15 mouse cellular contexts compared by ENCODE assay signal in genomic region chr7:132624161-132624560, GRCm38 (mm10). TPM values are rescaled to one million over a fixed set of nuclear protein-coding genes. Genes with fewer than 3 reads are reported as not detected.
"Had no signal": no experiment of that assay in that cellular context is flagged by ENCODE, and none has a peak within 500 bp of the region (broad histone marks: within the 10 kb centered on the region; RNA-seq: fewer than 3 reads in every experiment).

No protein-coding gene starts in this region.

- H3K9me3 ChIP-seq: limb, embryonic 12.5 days; liver, embryonic 15.5 days; midbrain, embryonic 13.5 days had no signal

- H3K4me2 ChIP-seq: limb, embryonic 12.5 days; liver, embryonic 15.5 days; midbrain, embryonic 13.5 days had no signal

- H3K9ac ChIP-seq: limb, embryonic 12.5 days; liver, embryonic 15.5 days; midbrain, embryonic 13.5 days had no signal

- H3K4me1 ChIP-seq: limb, embryonic 12.5 days; liver, embryonic 15.5 days; midbrain, embryonic 13.5 days had no signal

- DNase-seq: liver; lung, adult 2 months; lung, postnatal 36 days; right cerebral cortex, postnatal 4 days; spleen, adult 18-20 months; thymus, adult 18-20 months; thymus, postnatal 25 days had no signal

- H3K4me3 ChIP-seq: layer of hippocampus, adult 2 months; limb, embryonic 12.5 days; liver, embryonic 15.5 days; midbrain, embryonic 13.5 days had no signal

- H3K27me3 ChIP-seq: limb, embryonic 12.5 days had no signal

- ATAC-seq: lung, postnatal 0 days; midbrain, embryonic 13.5 days had no signal

- H3K27ac ChIP-seq: kidney, postnatal 0 days; layer of hippocampus, adult 2 months; limb, embryonic 12.5 days; liver, embryonic 15.5 days; midbrain, embryonic 13.5 days had no signal

- H3K36me3 ChIP-seq: limb, embryonic 12.5 days; liver, embryonic 15.5 days; midbrain, embryonic 13.5 days had no signal

RNA-seq across cellular contexts. Expression of gene Nkx1-2, which starts 24.7 kb away (rescaled TPM):
- polyA plus RNA-seq: limb, embryonic 12.5 days; liver, embryonic 15.5 days; lung, adult 2 months; lung, postnatal 0 days; stomach, embryonic 14.5 days; urinary bladder, adult 2 months had no signal
